Mouse (Mus musculus) adrenal gland, postnatal 36 days (tissue): ENCODE data around the gene Angptl6. TPM values are rescaled to one million over a fixed set of nuclear protein-coding genes. Genes with fewer than 3 reads are reported as not detected.

Experiments used
- DNase-seq, 2 experiments: peaks; one replicate each; pipeline ENCODE4 v3.0.0; 2021; ENCODE audit warnings: mixed read lengths in 1 of 2
- long read RNA-seq, 2 experiments: library from polyadenylated mRNA; stranded (forward); transcript quantifications; one replicate each; pipeline ENCODE4 v2.0.0; 2021; ENCODE audit warnings: borderline sequencing depth in 2 of 2
- total RNA-seq, 2 experiments: library from RNA; stranded (reverse); gene quantifications; 2 replicates each; pipeline ENCODE4 v1.2.3; 2021

The Angptl6 gene
- total RNA-seq, result 1 to 10 TPM; 3.2 to 3.5 TPM
- long read RNA-seq, experiment 1, partial matches to known transcripts, result 6 of 7 reads
- long read RNA-seq, experiment 1, other reads (novel, unspliced or antisense), result 1 of 7 reads
- long read RNA-seq, experiment 2, partial matches to known transcripts, result 6 of 6 reads
- long read RNA-seq, experiment 2, other reads (novel, unspliced or antisense), result 0 of 6 reads

GRCm38 (mm10) chr9:20879097-20879792, at the start of gene Angptl6:
Gene Angptl6, minus strand, starts transcription at chr9:20879727.
- no peak for DNase-seq

GRCm38 (mm10) chr9:20923258-20923657, 43.7 kb upstream of the Angptl6 start:
- no peak for DNase-seq

GRCm38 (mm10) chr9:20916160-20916559, 36.6 kb upstream of the Angptl6 start:
- peak; percentile 31 to 33 for DNase-seq

GRCm38 (mm10) chr9:20909948-20910347, 30.4 kb upstream of the Angptl6 start:
- DNase-seq, result no peak

GRCm38 (mm10) chr9:20902174-20902491, 22.6 kb upstream of the Angptl6 start:
- no peak for DNase-seq

GRCm38 (mm10) chr9:20901466-20902173, 22.1 kb upstream of the Angptl6 start:
- peak; percentile 23 to 49 for DNase-seq

GRCm38 (mm10) chr9:20898511-20899073, 19.1 kb upstream of the Angptl6 start, which contains the start of gene Eif3g:
Gene Eif3g, minus strand, starts transcription at chr9:20898623.
- DNase-seq, result peak; percentile 91

- DNase-seq, result no peak
Observed at GRCm38 (mm10) chr9:20897736-20898510, 18.4 kb upstream of the Angptl6 start.

- DNase-seq, result no peak
Observed at GRCm38 (mm10) chr9:20895382-20895781, 15.9 kb upstream of the Angptl6 start.

- DNase-seq, result no peak
Observed at GRCm38 (mm10) chr9:20894629-20895028, 15.1 kb upstream of the Angptl6 start.

- DNase-seq, result no peak
Observed at GRCm38 (mm10) chr9:20893590-20894343, 14.2 kb upstream of the Angptl6 start.

- no peak for DNase-seq
Observed at GRCm38 (mm10) chr9:20893069-20893468, 13.5 kb upstream of the Angptl6 start.

GRCm38 (mm10) chr9:20892104-20892653, 12.7 kb upstream of the Angptl6 start:
- DNase-seq, result no peak

- DNase-seq, result no peak
Observed at GRCm38 (mm10) chr9:20891339-20892103, 12.0 kb upstream of the Angptl6 start.

- no peak for DNase-seq
Observed at GRCm38 (mm10) chr9:20890411-20890810, 10.9 kb upstream of the Angptl6 start.

GRCm38 (mm10) chr9:20889185-20890141, 9.9 kb upstream of the Angptl6 start:
- DNase-seq, result no peak

- DNase-seq, result peak in 1 of 2 experiments; percentile 46
Observed at GRCm38 (mm10) chr9:20888386-20888765, 8.8 kb upstream of the Angptl6 start.

- DNase-seq, result peak; percentile 94 to 97
Observed at GRCm38 (mm10) chr9:20887704-20888385, 8.3 kb upstream of the Angptl6 start, which contains the start of gene Ppan. Gene Ppan, plus strand, starts transcription at chr9:20888175.
